Comparison of ENCODE assay signal across 16 mouse cellular contexts in genomic region chr4:134675800-134676199, GRCm38 (mm10). TPM values are rescaled to one million over a fixed set of nuclear protein-coding genes. Genes with fewer than 3 reads are reported as not detected.
A peak's percentile ranks its signal among the peaks of the same experiment; 100 is the strongest.
DNase-seq lines count a peak whose midpoint lies in the region; ATAC-seq lines count a peak whose summit lies in the region.
"Had no signal": no experiment of that assay in that cellular context is flagged by ENCODE, and none has a peak within 500 bp of the region (broad histone marks: within the 10 kb centered on the region; RNA-seq: fewer than 3 reads in every experiment).

No protein-coding gene starts in this region.

- H3K9ac ChIP-seq in heart, embryonic 12.5 days = no peak overlapping the region
- no peak overlapping the region for H3K9ac ChIP-seq in kidney, embryonic 14.5 days (ENCODE audit: low read depth, low read length)
- H3K9ac ChIP-seq: liver, embryonic 13.5 days; neural tube, embryonic 12.5 days had no signal

- H3K4me3 ChIP-seq in heart, embryonic 12.5 days = no peak overlapping the region
- H3K4me3 ChIP-seq in kidney, embryonic 14.5 days (ENCODE audit: low read length) = no peak overlapping the region
- H3K4me3 ChIP-seq: liver, embryonic 13.5 days; neural tube, embryonic 12.5 days had no signal

- 29% methylated on average over 8 of the region's 8 CpGs for WGBS in heart, embryonic 12.5 days
- WGBS in kidney, embryonic 14.5 days = 39% methylated on average over 8 of the region's 8 CpGs

- no peaks in the 10 kb centered on the region for H3K27me3 ChIP-seq in heart, embryonic 12.5 days (replicated peaks)
- no peaks in the 10 kb centered on the region for H3K27me3 ChIP-seq in kidney, embryonic 14.5 days (ENCODE audit: control insufficient read depth, insufficient read depth, low read length)
- H3K27me3 ChIP-seq: liver, embryonic 13.5 days; neural tube, embryonic 12.5 days had no signal

- no peaks in the 10 kb centered on the region for H3K36me3 ChIP-seq in heart, embryonic 12.5 days
- no peaks in the 10 kb centered on the region for H3K36me3 ChIP-seq in kidney, embryonic 14.5 days (ENCODE audit: control insufficient read depth, insufficient read depth, low read length)
- H3K36me3 ChIP-seq: G1E; liver, embryonic 13.5 days; neural tube, embryonic 12.5 days had no signal

- DNase-seq in heart, adult 18-20 months = no peak
- peak; percentile 22 for DNase-seq in kidney, adult 11 months
- DNase-seq in adipocyte (ENCODE audit: low spot score) = peak; percentile 64
- peak; percentile 67 for DNase-seq in embryo, embryonic 9.5 days (ENCODE audit: extremely low spot score)
- DNase-seq in layer of hippocampus, adult 9-11 months = no peak
- DNase-seq: adrenal gland, adult 8-10 months; gastrocnemius, postnatal 10 days; kidney, postnatal 4 days; layer of hippocampus, postnatal 36 days; liver, embryonic 13.5 days; thymus, adult 18-20 months had no signal

- peak overlapping the region; percentile 66; the same call in 1 of the 2 replicates for H3K27ac ChIP-seq in heart, embryonic 12.5 days (ENCODE audit: poor library complexity, severe bottlenecking)
- H3K27ac ChIP-seq in kidney, embryonic 14.5 days (ENCODE audit: low read depth, low read length) = no peak overlapping the region
- H3K27ac ChIP-seq: liver, embryonic 13.5 days; neural tube, embryonic 12.5 days had no signal

- no peak for ATAC-seq in heart, embryonic 12.5 days (ENCODE audit: insufficient number of reproducible peaks, low FRiP score)
- ATAC-seq in kidney, embryonic 14.5 days (ENCODE audit: low FRiP score, low TSS enrichment) = no peak
- ATAC-seq: midbrain, embryonic 16.5 days had no signal

- peaks cover 53% of the 10 kb centered on the region for H3K4me1 ChIP-seq in heart, embryonic 12.5 days (replicated peaks)
- H3K4me1 ChIP-seq in kidney, embryonic 14.5 days (ENCODE audit: control insufficient read depth, insufficient read depth, low read length) = peaks cover 14% of the 10 kb centered on the region; the same call in 1 of the 2 replicates

- H3K4me2 ChIP-seq in heart, embryonic 12.5 days = peak overlapping the region; percentile 7; the same call in 1 of the 2 replicates
- no peak overlapping the region for H3K4me2 ChIP-seq in kidney, embryonic 14.5 days (replicated peaks; ENCODE audit: low read depth, low read length)
- H3K4me2 ChIP-seq: liver, embryonic 13.5 days; neural tube, embryonic 12.5 days had no signal

- no peaks in the 10 kb centered on the region for H3K9me3 ChIP-seq in heart, embryonic 12.5 days (replicated peaks)
- H3K9me3 ChIP-seq in kidney, embryonic 14.5 days (ENCODE audit: control insufficient read depth, low read length) = no peaks in the 10 kb centered on the region
- H3K9me3 ChIP-seq: G1E; liver, embryonic 13.5 days; neural tube, embryonic 12.5 days had no signal

RNA-seq across cellular contexts. Expression of gene Man1c1, which starts 28.3 kb away (rescaled TPM):
- polyA plus RNA-seq in heart, embryonic 12.5 days (2016; fragmentation: Nextera tagmentation; extraction: Ambion mirVana) = 11.6 and 12.2 TPM in 2 replicates
- total RNA-seq in heart, adult 18-20 months (2021) = 10 to 100 TPM; 26.9 to 28.3 TPM
- 3.8 and 5.3 TPM in 2 replicates for polyA plus RNA-seq in kidney, embryonic 14.5 days (2014; fragmentation: Nextera tagmentation; extraction: Ambion mirVana)
- polyA plus RNA-seq: G1E had no signal

Comparison
In these comparisons a context has a peak if more than half of its experiments do, and no peak if none do; other contexts are left out.
1. DNase-seq: peak in kidney, adult 11 months (single experiment), adipocyte (single experiment) and embryo, embryonic 9.5 days (single experiment); none in heart, adult 18-20 months (0 of 2) and layer of hippocampus, adult 9-11 months (single experiment).